Comparison of ENCODE assay signal across 8 mouse cellular contexts in genomic region chr11:101173631-101174388, GRCm38 (mm10). TPM values are rescaled to one million over a fixed set of nuclear protein-coding genes. Genes with fewer than 3 reads are reported as not detected.
DNase-seq lines count a peak whose midpoint lies in the region; ATAC-seq and TF ChIP-seq lines count a peak whose summit lies in the region.

No protein-coding gene starts in this region.

- ATAC-seq in embryonic facial prominence, embryonic 15.5 days (ENCODE audit: insufficient number of reproducible peaks, low FRiP score, low TSS enrichment, low read depth): 0 out of 2 replicates have a peak, but pooled peaks have one; percentile 25
- ATAC-seq in heart, embryonic 13.5 days (ENCODE audit: extremely low read depth, insufficient number of reproducible peaks, low FRiP score, low TSS enrichment): 0 out of 2 replicates have a peak, but pooled peaks have one; percentile 32
- ATAC-seq in kidney, embryonic 14.5 days (ENCODE audit: low FRiP score, low TSS enrichment): peak; percentile 62
- peak; percentile 65 for ATAC-seq in liver, postnatal 0 days
- peak; percentile 70 for ATAC-seq in neural tube, embryonic 11.5 days (ENCODE audit: insufficient read depth, low FRiP score, low TSS enrichment)

- H3K27ac ChIP-seq in embryonic facial prominence, embryonic 15.5 days (replicated peaks): peak overlapping the region; percentile 82
- H3K27ac ChIP-seq in heart, embryonic 13.5 days (replicated peaks): peak overlapping the region; percentile 76
- H3K27ac ChIP-seq in kidney, embryonic 14.5 days (ENCODE audit: low read depth, low read length): peak overlapping the region; percentile 57; the same call in 1 of the 2 replicates
- H3K27ac ChIP-seq in liver, postnatal 0 days (ENCODE audit: low read depth): peak overlapping the region; percentile 48; the same call in 1 of the 2 replicates
- no peak overlapping the region for H3K27ac ChIP-seq in neural tube, embryonic 11.5 days (ENCODE audit: low read depth, low read length)
- no peak overlapping the region for H3K27ac ChIP-seq in thymus, adult 2 months (ENCODE audit: control insufficient read depth, insufficient read depth, low read length)

- DNase-seq in CD4-positive, CD25-positive, alpha-beta regulatory T cell, adult 2 months (ENCODE audit: low read depth, low spot score): peak; percentile 91
- DNase-seq in adrenal gland, postnatal 25 days: peak; percentile 76
- DNase-seq in liver, postnatal 0 days: peak; percentile 80
- DNase-seq in neural tube, embryonic 11.5 days (ENCODE audit: low spot score): peak; percentile 91
- peak; percentile 78 for DNase-seq in thymus, adult 2 months

- H3K4me3 ChIP-seq in embryonic facial prominence, embryonic 15.5 days (replicated peaks): peak overlapping the region; percentile 42
- H3K4me3 ChIP-seq in heart, embryonic 13.5 days: peak overlapping the region; percentile 43
- H3K4me3 ChIP-seq in kidney, embryonic 14.5 days (ENCODE audit: low read length): peak overlapping the region; percentile 38
- H3K4me3 ChIP-seq in liver, postnatal 0 days (ENCODE audit: low read depth, low read length): peak overlapping the region; percentile 40
- peak overlapping the region; percentile 4 for H3K4me3 ChIP-seq in neural tube, embryonic 11.5 days (ENCODE audit: low read depth, low read length)
- peak overlapping the region; percentile 43 for H3K4me3 ChIP-seq in thymus, adult 2 months (ENCODE audit: control insufficient read depth, insufficient read depth, low read length)

- TF ChIP-seq EP300 in liver, postnatal 0 days (IDR thresholded peaks at IDR 0.05; ENCODE audit: low read depth): no peak

- peaks cover 42% of the 10 kb centered on the region for H3K27me3 ChIP-seq in embryonic facial prominence, embryonic 15.5 days
- H3K27me3 ChIP-seq in heart, embryonic 13.5 days (replicated peaks): peaks cover 56% of the 10 kb centered on the region
- H3K27me3 ChIP-seq in kidney, embryonic 14.5 days (ENCODE audit: control insufficient read depth, insufficient read depth, low read length): peaks cover 28% of the 10 kb centered on the region
- peaks cover 88% of the 10 kb centered on the region for H3K27me3 ChIP-seq in liver, postnatal 0 days (ENCODE audit: insufficient read depth, low read length)
- H3K27me3 ChIP-seq in neural tube, embryonic 11.5 days (ENCODE audit: control insufficient read depth, insufficient read depth, low read length): peaks cover 67% of the 10 kb centered on the region
- H3K27me3 ChIP-seq in thymus, adult 2 months (ENCODE audit: control insufficient read depth, insufficient read depth, low read length): peaks cover 28% of the 10 kb centered on the region

- 2% methylated on average over 61 of the region's 61 CpGs for WGBS in embryonic facial prominence, embryonic 15.5 days
- 2% methylated on average over 61 of the region's 61 CpGs for WGBS in heart, embryonic 13.5 days
- WGBS in kidney, embryonic 14.5 days: 2% methylated on average over 59 of the region's 61 CpGs
- WGBS in liver, postnatal 0 days (ENCODE audit: insufficient replicate concordance): 2% methylated on average over 56 of the region's 61 CpGs
- WGBS in neural tube, embryonic 11.5 days: under 1% methylated on average over 61 of the region's 61 CpGs
- WGBS in thymus, adult 2 months: 3% methylated on average over 61 of the region's 61 CpGs

- H3K36me3 ChIP-seq in embryonic facial prominence, embryonic 15.5 days: no peaks in the 10 kb centered on the region
- no peaks in the 10 kb centered on the region for H3K36me3 ChIP-seq in heart, embryonic 13.5 days
- no peaks in the 10 kb centered on the region for H3K36me3 ChIP-seq in kidney, embryonic 14.5 days (ENCODE audit: control insufficient read depth, insufficient read depth, low read length)
- H3K36me3 ChIP-seq in liver, postnatal 0 days (replicated peaks; ENCODE audit: insufficient read depth, low read length): no peaks in the 10 kb centered on the region
- H3K36me3 ChIP-seq in neural tube, embryonic 11.5 days (ENCODE audit: control insufficient read depth, insufficient read depth, low read length): no peaks in the 10 kb centered on the region
- no peaks in the 10 kb centered on the region for H3K36me3 ChIP-seq in thymus, adult 2 months (ENCODE audit: control insufficient read depth, insufficient read depth, low read length)

- peak overlapping the region; percentile 33 for H3K9ac ChIP-seq in embryonic facial prominence, embryonic 15.5 days
- H3K9ac ChIP-seq in heart, embryonic 13.5 days: peak overlapping the region; percentile 79
- peak overlapping the region; percentile 51 for H3K9ac ChIP-seq in kidney, embryonic 14.5 days (ENCODE audit: low read depth, low read length)
- peak overlapping the region; percentile 44; the same call in 1 of the 2 replicates for H3K9ac ChIP-seq in liver, postnatal 0 days (replicated peaks)
- H3K9ac ChIP-seq in neural tube, embryonic 11.5 days (ENCODE audit: low read length): peak overlapping the region; percentile 36

- TF ChIP-seq POLR2A in thymus, adult 2 months (IDR thresholded peaks at IDR 0.05; ENCODE audit: control insufficient read depth, extremely low read depth, insufficient read depth, low read length, poor library complexity): no peak

- peaks cover 82% of the 10 kb centered on the region for H3K4me1 ChIP-seq in embryonic facial prominence, embryonic 15.5 days
- H3K4me1 ChIP-seq in heart, embryonic 13.5 days: peaks cover 73% of the 10 kb centered on the region
- H3K4me1 ChIP-seq in kidney, embryonic 14.5 days (ENCODE audit: control insufficient read depth, insufficient read depth, low read length): peaks cover 57% of the 10 kb centered on the region
- peaks cover 49% of the 10 kb centered on the region for H3K4me1 ChIP-seq in liver, postnatal 0 days (ENCODE audit: insufficient read depth)
- H3K4me1 ChIP-seq in neural tube, embryonic 11.5 days (ENCODE audit: control insufficient read depth, insufficient read depth, low read length): peaks cover 19% of the 10 kb centered on the region
- peaks cover 28% of the 10 kb centered on the region for H3K4me1 ChIP-seq in thymus, adult 2 months (replicated peaks; ENCODE audit: control insufficient read depth, insufficient read depth, low read length)

- H3K9me3 ChIP-seq in embryonic facial prominence, embryonic 15.5 days (replicated peaks): no peaks in the 10 kb centered on the region
- H3K9me3 ChIP-seq in heart, embryonic 13.5 days: no peaks in the 10 kb centered on the region
- H3K9me3 ChIP-seq in kidney, embryonic 14.5 days (ENCODE audit: control insufficient read depth, low read length): no peaks in the 10 kb centered on the region
- no peaks in the 10 kb centered on the region for H3K9me3 ChIP-seq in liver, postnatal 0 days (ENCODE audit: low read length)
- no peaks in the 10 kb centered on the region for H3K9me3 ChIP-seq in neural tube, embryonic 11.5 days (ENCODE audit: control insufficient read depth, low read length)

- H3K4me2 ChIP-seq in embryonic facial prominence, embryonic 15.5 days (replicated peaks): peak overlapping the region; percentile 82
- H3K4me2 ChIP-seq in heart, embryonic 13.5 days: peak overlapping the region; percentile 97
- peak overlapping the region; percentile 78 for H3K4me2 ChIP-seq in kidney, embryonic 14.5 days (replicated peaks; ENCODE audit: low read depth, low read length)
- H3K4me2 ChIP-seq in liver, postnatal 0 days (ENCODE audit: low read depth, low read length): peak overlapping the region; percentile 72
- peak overlapping the region; percentile 52 for H3K4me2 ChIP-seq in neural tube, embryonic 11.5 days (ENCODE audit: low read depth)

- TF ChIP-seq CTCF in liver, postnatal 0 days (IDR thresholded peaks at IDR 0.05; ENCODE audit: low read depth): peak; percentile 96
- TF ChIP-seq CTCF in thymus, adult 2 months (IDR thresholded peaks at IDR 0.05; ENCODE audit: borderline replicate concordance, control insufficient read depth, extremely low read depth, insufficient read depth, low read length, poor library complexity): peak; percentile 99

RNA-seq across cellular contexts. Expression of gene Ccr10, which starts 1.4 kb away (rescaled TPM):
- 0.18 TPM in 1 of 2 replicates, not detected in the other for total RNA-seq in adrenal gland, postnatal 25 days (2021)
- 0.24 and 0.50 TPM in 2 replicates for polyA plus RNA-seq in embryonic facial prominence, embryonic 15.5 days (2015; fragmentation: Nextera tagmentation; extraction: Ambion mirVana)
- 0.19 and 0.33 TPM in 2 replicates for polyA plus RNA-seq in heart, embryonic 13.5 days (2015; fragmentation: Nextera tagmentation; extraction: Ambion mirVana)
- 0.24 and 0.51 TPM in 2 replicates for polyA plus RNA-seq in kidney, embryonic 14.5 days (2014; fragmentation: Nextera tagmentation; extraction: Ambion mirVana)
- 0.09 TPM in 2 replicates for polyA plus RNA-seq in liver, postnatal 0 days (2015; fragmentation: Nextera tagmentation; extraction: Ambion mirVana)
- 0.14 and 0.44 TPM in 2 replicates for polyA plus RNA-seq in neural tube, embryonic 11.5 days (2014; fragmentation: Nextera tagmentation; extraction: Ambion mirVana)
- 2.9 and 3.9 TPM in 2 replicates for polyA plus RNA-seq in thymus, adult 2 months (2012; rRNA removed)

RNA-seq across cellular contexts. Expression of gene Plekhh3, which starts 2.7 kb away (rescaled TPM):
- 31.1 and 36.4 TPM in 2 replicates for total RNA-seq in adrenal gland, postnatal 25 days (2021)
- polyA plus RNA-seq in embryonic facial prominence, embryonic 15.5 days (2015; fragmentation: Nextera tagmentation; extraction: Ambion mirVana): 27.2 and 28.7 TPM in 2 replicates
- 7.6 and 8.5 TPM in 2 replicates for polyA plus RNA-seq in heart, embryonic 13.5 days (2015; fragmentation: Nextera tagmentation; extraction: Ambion mirVana)
- polyA plus RNA-seq in kidney, embryonic 14.5 days (2014; fragmentation: Nextera tagmentation; extraction: Ambion mirVana): 17.0 and 17.9 TPM in 2 replicates
- 1.6 and 3.4 TPM in 2 replicates for polyA plus RNA-seq in liver, postnatal 0 days (2015; fragmentation: Nextera tagmentation; extraction: Ambion mirVana)
- polyA plus RNA-seq in neural tube, embryonic 11.5 days (2014; fragmentation: Nextera tagmentation; extraction: Ambion mirVana): 9.2 and 11.8 TPM in 2 replicates
- polyA plus RNA-seq in thymus, adult 2 months (2012; rRNA removed): 11.9 and 12.1 TPM in 2 replicates

RNA-seq across cellular contexts. Expression of gene Cntnap1, which starts 3.5 kb away (rescaled TPM):
- 6.6 and 9.1 TPM in 2 replicates for total RNA-seq in adrenal gland, postnatal 25 days (2021)
- polyA plus RNA-seq in embryonic facial prominence, embryonic 15.5 days (2015; fragmentation: Nextera tagmentation; extraction: Ambion mirVana): 2.0 and 2.2 TPM in 2 replicates
- polyA plus RNA-seq in heart, embryonic 13.5 days (2015; fragmentation: Nextera tagmentation; extraction: Ambion mirVana): 0.52 and 0.55 TPM in 2 replicates
- polyA plus RNA-seq in kidney, embryonic 14.5 days (2014; fragmentation: Nextera tagmentation; extraction: Ambion mirVana): 1.7 and 2.1 TPM in 2 replicates
- polyA plus RNA-seq in liver, postnatal 0 days (2015; fragmentation: Nextera tagmentation; extraction: Ambion mirVana): 1.4 and 1.5 TPM in 2 replicates
- 0.94 and 1.0 TPM in 2 replicates for polyA plus RNA-seq in neural tube, embryonic 11.5 days (2014; fragmentation: Nextera tagmentation; extraction: Ambion mirVana)
- polyA plus RNA-seq in thymus, adult 2 months (2012; rRNA removed): 4.5 and 5.3 TPM in 2 replicates

RNA-seq across cellular contexts. Expression of gene Tubg2, which starts 18.1 kb away (rescaled TPM):
- 5.7 and 6.4 TPM in 2 replicates for total RNA-seq in adrenal gland, postnatal 25 days (2021)
- polyA plus RNA-seq in embryonic facial prominence, embryonic 15.5 days (2015; fragmentation: Nextera tagmentation; extraction: Ambion mirVana): 11.1 and 11.9 TPM in 2 replicates
- polyA plus RNA-seq in heart, embryonic 13.5 days (2015; fragmentation: Nextera tagmentation; extraction: Ambion mirVana): 3.1 and 4.3 TPM in 2 replicates
- polyA plus RNA-seq in kidney, embryonic 14.5 days (2014; fragmentation: Nextera tagmentation; extraction: Ambion mirVana): 3.7 and 4.5 TPM in 2 replicates
- 0.12 and 0.22 TPM in 2 replicates for polyA plus RNA-seq in liver, postnatal 0 days (2015; fragmentation: Nextera tagmentation; extraction: Ambion mirVana)
- polyA plus RNA-seq in neural tube, embryonic 11.5 days (2014; fragmentation: Nextera tagmentation; extraction: Ambion mirVana): 6.2 and 6.9 TPM in 2 replicates
- 2.6 and 3.3 TPM in 2 replicates for polyA plus RNA-seq in thymus, adult 2 months (2012; rRNA removed)

RNA-seq across cellular contexts. Expression of gene Ezh1, which starts 52.5 kb away (rescaled TPM):
- total RNA-seq in adrenal gland, postnatal 25 days (2021): 37.3 and 49.6 TPM in 2 replicates
- polyA plus RNA-seq in embryonic facial prominence, embryonic 15.5 days (2015; fragmentation: Nextera tagmentation; extraction: Ambion mirVana): 16.5 and 18.7 TPM in 2 replicates
- 11.6 and 11.7 TPM in 2 replicates for polyA plus RNA-seq in heart, embryonic 13.5 days (2015; fragmentation: Nextera tagmentation; extraction: Ambion mirVana)
- 18.2 and 27.4 TPM in 2 replicates for polyA plus RNA-seq in kidney, embryonic 14.5 days (2014; fragmentation: Nextera tagmentation; extraction: Ambion mirVana)
- polyA plus RNA-seq in liver, postnatal 0 days (2015; fragmentation: Nextera tagmentation; extraction: Ambion mirVana): 4.2 and 5.0 TPM in 2 replicates
- 11.2 and 12.4 TPM in 2 replicates for polyA plus RNA-seq in neural tube, embryonic 11.5 days (2014; fragmentation: Nextera tagmentation; extraction: Ambion mirVana)
- polyA plus RNA-seq in thymus, adult 2 months (2012; rRNA removed): 38.8 and 43.3 TPM in 2 replicates

Comparison
In these comparisons a context has a peak if more than half of its experiments do, and no peak if none do; other contexts are left out.
1. H3K27ac ChIP-seq: peak in embryonic facial prominence, embryonic 15.5 days (single experiment), heart, embryonic 13.5 days (single experiment), kidney, embryonic 14.5 days (single experiment) and liver, postnatal 0 days (single experiment); none in neural tube, embryonic 11.5 days (single experiment) and thymus, adult 2 months (single experiment).
2. Peak in every context shown above with its lines, with median percentiles within 50 percentile points of each other: DNase-seq, ATAC-seq, H3K4me2 ChIP-seq, H3K4me3 ChIP-seq and H3K9ac ChIP-seq.